Comparison of ENCODE assay signal across 9 mouse cellular contexts in genomic region chr6:125512950-125513596, GRCm38 (mm10). TPM values are rescaled to one million over a fixed set of nuclear protein-coding genes. Genes with fewer than 3 reads are reported as not detected.
A peak's percentile ranks its signal among the peaks of the same experiment; 100 is the strongest.
DNase-seq lines count a peak whose midpoint lies in the region; ATAC-seq and TF ChIP-seq lines count a peak whose summit lies in the region.
"Had no signal": no experiment of that assay in that cellular context is flagged by ENCODE, and none has a peak within 500 bp of the region (broad histone marks: within the 10 kb centered on the region; RNA-seq: fewer than 3 reads in every experiment).

No protein-coding gene starts in this region.

- no peak overlapping the region for H3K4me3 ChIP-seq in lung, embryonic 15.5 days
- no peak overlapping the region for H3K4me3 ChIP-seq in layer of hippocampus, adult 2 months
- no peak overlapping the region for H3K4me3 ChIP-seq in forebrain, postnatal 0 days (ENCODE audit: low read depth, low read length)
- H3K4me3 ChIP-seq: limb, embryonic 12.5 days had no signal

- H3K27ac ChIP-seq in lung, embryonic 15.5 days: peak overlapping the region; percentile 63
- no peak overlapping the region for H3K27ac ChIP-seq in layer of hippocampus, adult 2 months
- H3K27ac ChIP-seq in forebrain, postnatal 0 days (ENCODE audit: low read depth, low read length): no peak overlapping the region
- H3K27ac ChIP-seq: limb, embryonic 12.5 days had no signal

- H3K9me3 ChIP-seq in lung, embryonic 15.5 days: no peaks in the 10 kb centered on the region
- no peaks in the 10 kb centered on the region for H3K9me3 ChIP-seq in forebrain, postnatal 0 days (ENCODE audit: low read length)
- H3K9me3 ChIP-seq: limb, embryonic 12.5 days had no signal

- no peak for TF ChIP-seq CTCF in layer of hippocampus, adult 2 months (conservative IDR thresholded peaks at IDR 0.05)
- TF ChIP-seq CTCF in forebrain, postnatal 0 days (IDR thresholded peaks at IDR 0.05; ENCODE audit: low read depth): no peak

- H3K4me2 ChIP-seq in lung, embryonic 15.5 days: no peak overlapping the region
- no peak overlapping the region for H3K4me2 ChIP-seq in forebrain, postnatal 0 days (ENCODE audit: low read depth)
- H3K4me2 ChIP-seq: limb, embryonic 12.5 days had no signal

- H3K36me3 ChIP-seq in lung, embryonic 15.5 days: no peaks in the 10 kb centered on the region
- no peaks in the 10 kb centered on the region for H3K36me3 ChIP-seq in forebrain, postnatal 0 days (ENCODE audit: insufficient read depth)
- H3K36me3 ChIP-seq: limb, embryonic 12.5 days had no signal

- peaks cover 41% of the 10 kb centered on the region for H3K4me1 ChIP-seq in lung, embryonic 15.5 days
- no peaks in the 10 kb centered on the region for H3K4me1 ChIP-seq in forebrain, postnatal 0 days (ENCODE audit: insufficient read depth)

- peak; percentile 22 for DNase-seq in ZHBTc4 (ENCODE audit: low read depth, low spot score)
- peak; percentile 30 for DNase-seq in c-Kit-positive CD71-positive TER-119-negative erythroid progenitor cells, embryonic 14.5 days (ENCODE audit: low read depth)
- DNase-seq in kidney, adult 18-20 months: peak; percentile 60
- DNase-seq in layer of hippocampus, adult 9-11 months: no peak
- no peak for DNase-seq in layer of hippocampus, adult 2 months (ENCODE audit: low spot score in 2 of 2)
- DNase-seq in forebrain, postnatal 0 days: no peak

- ATAC-seq in lung, embryonic 15.5 days (ENCODE audit: borderline replicate concordance, extremely low read depth, low FRiP score, low TSS enrichment): peak; percentile 54; the same call in 1 of the 2 replicates
- no peak for ATAC-seq in forebrain, postnatal 0 days
- ATAC-seq: forebrain, embryonic 14.5 days had no signal

- no peaks in the 10 kb centered on the region for H3K27me3 ChIP-seq in lung, embryonic 15.5 days
- H3K27me3 ChIP-seq in forebrain, postnatal 0 days (ENCODE audit: insufficient read depth, low read length): no peaks in the 10 kb centered on the region

- WGBS in lung, embryonic 15.5 days: 26% methylated on average over 6 of the region's 6 CpGs
- WGBS in forebrain, postnatal 0 days: 52% methylated on average over 6 of the region's 6 CpGs

- no peak overlapping the region for H3K9ac ChIP-seq in lung, embryonic 15.5 days
- H3K9ac ChIP-seq in forebrain, postnatal 0 days: no peak overlapping the region
- H3K9ac ChIP-seq: limb, embryonic 12.5 days had no signal

RNA-seq across cellular contexts. Expression of gene Cd9, which starts 18.5 kb away (rescaled TPM):
- polyA plus RNA-seq in lung, embryonic 15.5 days (2015; fragmentation: Nextera tagmentation; extraction: Ambion mirVana): 226 and 250 TPM in 2 replicates
- total RNA-seq in layer of hippocampus, adult 2 months (2021): 10 to 100 TPM; 57.1 to 60.0 TPM
- total RNA-seq in forebrain, postnatal 0 days (2014; rRNA removed): 41.2 and 57.4 TPM in 2 replicates
- 125 and 140 TPM in 2 replicates for polyA plus RNA-seq in forebrain, postnatal 0 days (2015; fragmentation: Nextera tagmentation; extraction: Ambion mirVana)

RNA-seq across cellular contexts. Expression of gene Vwf, which starts 33.5 kb away (rescaled TPM):
- polyA plus RNA-seq in lung, embryonic 15.5 days (2015; fragmentation: Nextera tagmentation; extraction: Ambion mirVana): 19.1 and 20.8 TPM in 2 replicates
- 10 to 100 TPM; 13.2 to 23.5 TPM for total RNA-seq in layer of hippocampus, adult 2 months (2021)
- 21.2 and 30.0 TPM in 2 replicates for total RNA-seq in forebrain, postnatal 0 days (2014; rRNA removed)
- polyA plus RNA-seq in forebrain, postnatal 0 days (2015; fragmentation: Nextera tagmentation; extraction: Ambion mirVana): 8.9 and 13.1 TPM in 2 replicates

Comparison
In these comparisons a context has a peak if more than half of its experiments do, and no peak if none do; other contexts are left out.
1. DNase-seq: peak in ZHBTc4 (single experiment), c-Kit-positive CD71-positive TER-119-negative erythroid progenitor cells, embryonic 14.5 days (single experiment) and kidney, adult 18-20 months (single experiment); none in layer of hippocampus, adult 9-11 months (single experiment), layer of hippocampus, adult 2 months (0 of 2) and forebrain, postnatal 0 days (single experiment).